Mouse (Mus musculus) stomach, postnatal 0 days (tissue): ENCODE results near the gene Arid5b.

Experiments used
- CTCF ChIP-seq: IDR thresholded peaks from 2 replicates; pipeline ENCODE4 v1.5.1; 2016; ENCODE audit warnings: antibody characterized with exemption, low read depth, mild to moderate bottlenecking, moderate library complexity
- EP300 ChIP-seq: optimal IDR thresholded peaks from 2 replicates; pipeline ENCODE3; 2016; ENCODE audit warnings: antibody characterized with exemption

DNA sequence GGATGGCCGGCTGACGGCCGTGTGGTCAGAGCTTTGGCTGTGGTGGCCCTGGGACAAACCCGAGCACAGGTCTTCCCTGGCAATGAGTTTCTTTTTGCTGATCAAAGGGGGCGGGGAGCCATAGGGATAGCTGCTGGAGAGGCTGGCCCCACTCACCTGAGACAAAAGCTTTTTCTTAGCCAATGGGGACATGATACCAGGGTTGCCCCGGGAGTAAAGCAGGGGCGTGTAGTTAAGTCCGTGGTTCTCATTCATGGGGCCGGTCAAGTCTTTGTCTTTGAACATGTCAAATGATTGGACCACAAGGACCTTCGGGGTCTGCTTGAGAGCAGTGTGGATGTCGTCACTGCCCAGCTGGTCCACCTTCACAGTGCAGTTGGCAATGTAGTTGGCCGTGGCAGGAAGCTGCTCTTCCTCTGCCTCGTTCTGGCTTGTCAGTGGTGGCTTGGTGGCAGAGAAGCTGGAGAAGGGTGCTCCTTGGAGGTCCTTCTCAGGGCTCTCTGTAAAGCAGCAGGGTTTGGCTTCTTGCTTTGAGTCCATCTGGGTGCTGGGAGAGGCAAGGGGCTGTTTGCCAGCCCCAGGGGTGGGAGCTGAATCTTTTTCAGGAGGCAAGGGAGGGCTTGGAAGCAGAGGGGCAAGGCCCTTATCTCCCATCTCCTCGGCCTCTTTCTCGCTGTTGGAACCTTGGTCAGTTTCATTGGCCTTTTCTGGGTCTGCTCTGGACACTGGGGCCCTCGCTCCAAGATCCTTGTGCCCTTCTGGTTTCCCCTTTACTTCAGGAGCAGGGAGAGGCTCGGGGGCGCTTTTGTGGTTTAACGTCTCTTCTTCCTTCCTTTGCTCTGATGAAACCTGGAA lies 180.5 kb downstream of the Arid5b start:
- no peak for TF ChIP-seq CTCF
- no peak for TF ChIP-seq EP300
